Mouse (Mus musculus): ENCODE results near the gene Gramd1c. TPM values are rescaled to one million over a fixed set of nuclear protein-coding genes. Genes with fewer than 3 reads are reported as not detected.

Gramd1c gene
- total and polyA plus RNA-seq, 3 experiments, result 1.5 to 3.9 (median 3.5) TPM

GRCm38 (mm10) chr16:44018986-44019548 lies 44.1 kb downstream of the Gramd1c start:
- dilution Hi-C loops (cut with MboI; ENCODE audit: extremely low pct_ligation_motif_present, extremely low pct_unique_long_range_greater_than_20kb, low sequenced_read_pairs), result no loop called here
- H3K4me2 ChIP-seq (ENCODE audit: insufficient read depth, low read depth, poor library complexity, severe bottlenecking), result no peak overlapping the region

GRCm38 (mm10) chr16:44018372-44018771 lies 44.8 kb downstream of the Gramd1c start:
- TF ChIP-seq ZKSCAN1 (IDR thresholded peaks at IDR 0.05; ENCODE audit: borderline replicate concordance, low read depth, low read length) (no peak), RAD21 (IDR thresholded peaks at IDR 0.05; ENCODE audit: low read depth, low read length) (no peak), BHLHE40 (IDR thresholded peaks at IDR 0.05; ENCODE audit: low read depth, low read length) (no peak), GABPA (IDR thresholded peaks at IDR 0.05; ENCODE audit: insufficient replicate concordance, low read depth, low read length) (no peak), SIN3A (IDR thresholded peaks at IDR 0.05; ENCODE audit: low read length) (no peak), CTCF (conservative IDR thresholded peaks at IDR 0.05 in 1 of 2, IDR thresholded peaks at IDR 0.05 in 1 of 2; ENCODE audit: low read depth in 2 of 2, low read length in 2 of 2) (no peak), RCOR1 (conservative IDR thresholded peaks at IDR 0.05; ENCODE audit: low read depth, low read length) (no peak), MAFK (IDR thresholded peaks at IDR 0.05; ENCODE audit: insufficient replicate concordance, low read length) (no peak), TBP (conservative IDR thresholded peaks at IDR 0.05; ENCODE audit: low read depth, low read length) (no peak), ELF1 (IDR thresholded peaks at IDR 0.05; ENCODE audit: low read depth, low read length) (no peak), ZMIZ1 (IDR thresholded peaks at IDR 0.05; ENCODE audit: low read depth, low read length) (no peak), HCFC1 (IDR thresholded peaks at IDR 0.05; ENCODE audit: low read depth, low read length) (no peak), ETS1 (conservative IDR thresholded peaks at IDR 0.05; ENCODE audit: low read depth, low read length) (no peak), CHD2 (IDR thresholded peaks at IDR 0.05; ENCODE audit: low read length) (no peak), USF1 (IDR thresholded peaks at IDR 0.05; ENCODE audit: low read depth, low read length) (no peak), USF2 (conservative IDR thresholded peaks at IDR 0.05; ENCODE audit: low read depth, low read length) (no peak), E2F4 (IDR thresholded peaks at IDR 0.05; ENCODE audit: insufficient replicate concordance, low read depth, low read length) (no peak), IRF4 (IDR thresholded peaks at IDR 0.05; ENCODE audit: low read depth, low read length) (no peak), MXI1 (IDR thresholded peaks at IDR 0.05; ENCODE audit: low read depth, low read length) (no peak)
- Histone ChIP-seq H3K27me3 (replicated peaks) (no peaks in the 10 kb centered on the region), H3K4me2 (ENCODE audit: insufficient read depth, low read depth, poor library complexity, severe bottlenecking) (no peak overlapping the region), H3K79me2 (replicated peaks; ENCODE audit: control insufficient read depth, extremely low read depth, insufficient read depth, poor library complexity, severe bottlenecking) (no peaks in the 10 kb centered on the region), H3K9me3 (replicated peaks; ENCODE audit: low read length) (no peaks in the 10 kb centered on the region), H3K4me3 (replicated peaks in 1 of 3; ENCODE audit: low read depth in 2 of 3, low read length in 2 of 3, poor library complexity in 1 of 3) (no peak overlapping the region), H3K4me1 (ENCODE audit: control insufficient read depth in 1 of 2, insufficient read depth in 2 of 2) (peaks cover 5 to 22% of the 10 kb centered on the region in 2 experiments), H3K36me3 (replicated peaks in 1 of 2; ENCODE audit: control insufficient read depth in 1 of 2, insufficient read depth in 1 of 2, low read length in 1 of 2) (no peaks in the 10 kb centered on the region), H3K9ac (ENCODE audit: insufficient read depth, low read depth) (no peak overlapping the region), H3K27ac (ENCODE audit: insufficient read depth, low read depth) (no peak overlapping the region)
- dilution Hi-C loops (cut with MboI; ENCODE audit: extremely low pct_ligation_motif_present, extremely low pct_unique_long_range_greater_than_20kb, low sequenced_read_pairs) (no loop called here), in situ Hi-C loops (cut with MboI; ENCODE audit: low pct_ligation_motif_present, low pct_unique_long_range_greater_than_20kb, low sequenced_read_pairs) (no loop called here)
- no peak for DNase-seq (ENCODE audit: extremely low read depth)

More at GRCm38 (mm10) chr16:44018986-44019548, 44.1 kb downstream of the Gramd1c start:
- Histone ChIP-seq H3K36me3 (replicated peaks in 1 of 2; ENCODE audit: control insufficient read depth in 1 of 2, insufficient read depth in 1 of 2, low read length in 1 of 2) (no peaks in the 10 kb centered on the region), H3K4me3 (replicated peaks in 1 of 3; ENCODE audit: low read depth in 2 of 3, low read length in 2 of 3, poor library complexity in 1 of 3) (no peak overlapping the region), H3K4me1 (ENCODE audit: control insufficient read depth in 1 of 2, insufficient read depth in 2 of 2) (peaks cover 5 to 22% of the 10 kb centered on the region in 2 experiments), H3K9ac (ENCODE audit: insufficient read depth, low read depth) (no peak overlapping the region), H3K27me3 (replicated peaks) (no peaks in the 10 kb centered on the region), H3K9me3 (replicated peaks; ENCODE audit: low read length) (no peaks in the 10 kb centered on the region), H3K27ac (ENCODE audit: insufficient read depth, low read depth) (no peak overlapping the region), H3K79me2 (replicated peaks; ENCODE audit: control insufficient read depth, extremely low read depth, insufficient read depth, poor library complexity, severe bottlenecking) (no peaks in the 10 kb centered on the region)
- no peak for DNase-seq (ENCODE audit: extremely low read depth)
- in situ Hi-C loops (cut with MboI; ENCODE audit: low pct_ligation_motif_present, low pct_unique_long_range_greater_than_20kb, low sequenced_read_pairs), result no loop called here
- no peak for TF ChIP-seq IRF4 (IDR thresholded peaks at IDR 0.05; ENCODE audit: low read depth, low read length)

Measured in CH12.LX (cell line).